Mouse (Mus musculus) naive thymus-derived CD4-positive, alpha-beta T cell, adult 5 months (primary cell): ENCODE measurements around the gene Olfr457. TPM values are rescaled to one million over a fixed set of nuclear protein-coding genes. Genes with fewer than 3 reads are reported as not detected.

Experiments used
- polyA plus RNA-seq: library from polyadenylated mRNA; unstranded; fragments of 100-300 nt; shearing (Covaris generic); gene quantifications from one replicate; pipeline ENCODE4 v1.2.1, GENCODE M21; 2017

Olfr457 gene
- polyA plus RNA-seq: 0.42 TPM

DNA sequence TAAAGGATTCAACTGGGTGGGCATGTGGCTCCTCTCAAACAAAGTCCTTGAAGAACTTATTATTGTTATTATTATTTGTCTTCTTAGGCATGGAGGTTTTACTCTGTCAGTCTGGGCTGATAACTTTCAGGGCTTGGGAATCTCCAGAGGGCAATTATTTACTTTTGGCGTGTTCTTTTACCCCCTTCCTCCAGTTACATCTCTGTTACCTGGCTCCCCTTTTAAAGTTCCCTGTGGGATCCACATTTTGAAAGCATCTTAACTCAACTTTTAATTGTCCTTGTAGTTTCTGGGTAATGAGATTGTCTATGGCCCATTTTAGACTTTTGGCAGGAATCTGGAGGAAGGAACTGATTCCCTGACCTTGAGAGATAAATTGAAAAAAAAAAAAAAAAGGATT is at the start of gene Olfr457:
Gene Olfr457 (minus strand): TSS at position 101 of the 400 bp plus-strand sequence.

DNA sequence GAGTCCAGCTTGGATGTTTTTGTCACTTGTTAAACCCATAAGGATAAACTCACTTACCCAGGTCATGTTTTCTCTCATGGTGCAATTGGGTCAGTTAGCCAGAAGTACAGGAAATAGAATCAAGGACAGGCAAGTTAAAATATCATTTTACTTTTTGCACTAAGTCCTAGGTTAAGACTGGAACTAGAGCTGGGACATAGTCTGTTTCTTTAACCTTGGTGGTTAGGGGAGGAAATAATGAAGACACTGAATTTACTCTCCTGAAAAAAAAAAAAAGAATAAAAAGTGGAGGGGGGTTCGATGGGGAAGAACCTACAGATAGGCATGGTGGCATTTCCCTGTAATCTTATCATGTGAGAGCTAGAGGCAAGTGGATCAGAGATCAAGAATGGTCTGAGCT is 11.0 kb upstream of the Olfr457 start, which contains the start of gene Olfr456:
Gene Olfr456 (minus strand): TSS at position 101 of the 400 bp plus-strand sequence.

DNA sequence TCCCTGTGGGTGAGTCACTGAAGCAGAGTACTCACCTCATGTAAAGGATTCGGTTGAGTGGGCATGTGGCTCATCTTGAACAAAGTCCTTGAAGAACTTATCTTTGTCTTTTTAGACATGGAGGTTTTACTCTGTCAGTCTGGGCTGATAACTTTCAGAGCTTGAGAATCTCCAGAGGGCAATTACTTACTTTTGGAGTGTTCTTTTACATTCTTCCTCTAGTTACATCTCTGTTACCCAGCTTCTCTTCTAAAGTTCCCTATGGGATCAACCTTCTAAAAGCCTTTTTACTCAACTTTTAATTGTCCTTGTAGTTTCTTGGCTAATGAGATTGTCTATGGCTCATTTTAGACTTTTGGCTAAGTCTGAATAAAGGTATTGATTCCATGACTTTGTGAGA is 11.0 kb downstream of the Olfr457 start, which contains the start of gene Olfr458:
Gene Olfr458 (minus strand): TSS at position 101 of the 400 bp plus-strand sequence.

GRCm38 (mm10) chr6:42434446-42434845 is 41.7 kb downstream of the Olfr457 start, which contains the start of gene Tas2r126:
TSS of gene Tas2r126 (plus strand) at chr6:42434535.

Other genes with a start within 250 kb of the Olfr457 start
- gene Gstk1, start 230.4 kb downstream of the Olfr457 start, polyA plus RNA-seq: 11.6 TPM
- not detected for gene Tmem139, start 214.4 kb downstream of the Olfr457 start, polyA plus RNA-seq
- 75.7 TPM for gene Casp2, start 211.3 kb downstream of the Olfr457 start, polyA plus RNA-seq
- gene Clcn1, start 189.7 kb downstream of the Olfr457 start, polyA plus RNA-seq: not detected
- not detected for gene Fam131b, start 151.7 kb downstream of the Olfr457 start, polyA plus RNA-seq
- 113 TPM for gene Zyx, start 126.7 kb downstream of the Olfr457 start, polyA plus RNA-seq
- gene Epha1, start 103.1 kb downstream of the Olfr457 start, polyA plus RNA-seq: 0.19 TPM
- not detected for gene Tas2r143, start 76.1 kb downstream of the Olfr457 start, polyA plus RNA-seq
- gene Tas2r135, start 70.9 kb downstream of the Olfr457 start, polyA plus RNA-seq: not detected
- gene Tas2r126, start 41.8 kb downstream of the Olfr457 start, polyA plus RNA-seq: not detected
- not detected for gene Olfr458, start 11.1 kb downstream of the Olfr457 start, polyA plus RNA-seq
- not detected for gene Olfr456, start 10.9 kb upstream of the Olfr457 start, polyA plus RNA-seq
- not detected for gene Olfr455, start 71.3 kb upstream of the Olfr457 start, polyA plus RNA-seq
- gene Tcaf3, start 121.4 kb upstream of the Olfr457 start, polyA plus RNA-seq: not detected
- not detected for gene Tcaf2, start 168.9 kb upstream of the Olfr457 start, polyA plus RNA-seq
- gene Tcaf1, start 233.8 kb upstream of the Olfr457 start, polyA plus RNA-seq: not detected